Mouse (Mus musculus) gastrocnemius, adult 2 months (tissue): Measurements from ENCODE around the gene Nkrf. TPM values are rescaled to one million over a fixed set of nuclear protein-coding genes. Genes with fewer than 3 reads are reported as not detected.

ENCODE experiments used
- DNase-seq: peaks from one replicate; pipeline ENCODE4 v3.0.0; 2022
- H3K27ac ChIP-seq: fragments of 200-600 bp; 2 replicates; pipeline ENCODE4 v1.8.1; 2022; ENCODE audit warnings: mild to moderate bottlenecking
- H3K4me3 ChIP-seq: fragments of 200-600 bp; 2 replicates; pipeline ENCODE4 v1.8.1; 2022; ENCODE audit warnings: mild to moderate bottlenecking, moderate library complexity
- CTCF ChIP-seq: fragments of 200-600 bp; IDR thresholded peaks from 2 replicates; pipeline ENCODE4 v1.8.1; 2022; ENCODE audit warnings: antibody characterized with exemption, mild to moderate bottlenecking, moderate library complexity
- intact Hi-C: fragments of 180-260 bp; cut with DNase I; formaldehyde crosslinking; loops from one replicate; pipeline ENCODE4 v1.15.1; 2025
- long read RNA-seq, 2 experiments: library from polyadenylated mRNA; stranded (forward); transcript quantifications; one replicate each; pipeline ENCODE4 v2.0.0; 2021
- total RNA-seq, 2 experiments: library from RNA; stranded (reverse); gene quantifications; 2 replicates each; pipeline ENCODE4 v1.2.3; 2021

Nkrf gene
- 1 to 10 TPM; 2.7 to 2.9 TPM for total RNA-seq
- long read RNA-seq, experiment 1, partial matches to known transcripts = 0 of 3 reads
- long read RNA-seq, experiment 1, other reads (novel, unspliced or antisense) = 0 of 3 reads
- long read RNA-seq, experiment 2 = 0 reads

- no peak for TF ChIP-seq CTCF
- Histone ChIP-seq H3K4me3 (peak within 1 kb of the TSS; percentile 84), H3K27ac (peak within 1 kb of the TSS; percentile 92)
- DNase-seq = peak; percentile 54
- intact Hi-C loops = loop anchor here (5.0 to 10.0 kb wide), 2 partner anchors 40 to 138 kb away; no protein-coding TSS in a partner anchor
These were observed at the start of gene Nkrf for GRCm38 (mm10) chrX:36902321-36903114. TSS of gene Nkrf (minus strand) at chrX:36902899.

GRCm38 (mm10) chrX:36941106-36941505 lies 38.4 kb upstream of the Nkrf start:
- H3K4me3 ChIP-seq = no peak overlapping the region
- intact Hi-C loops = no loop called here
- no peak for DNase-seq
- H3K27ac ChIP-seq = no peak overlapping the region
- no peak for TF ChIP-seq CTCF

GRCm38 (mm10) chrX:36939806-36940413 lies 37.2 kb upstream of the Nkrf start:
- TF ChIP-seq CTCF = no peak
- intact Hi-C loops = no loop called here

GRCm38 (mm10) chrX:36935326-36935966 lies 32.7 kb upstream of the Nkrf start:
- Histone ChIP-seq H3K4me3 (no peak overlapping the region), H3K27ac (no peak overlapping the region)
- DNase-seq = no peak
- no peak for TF ChIP-seq CTCF
- intact Hi-C loops = no loop called here

More at GRCm38 (mm10) chrX:36939806-36940413, 37.2 kb upstream of the Nkrf start:
- no peak overlapping the region for H3K4me3 ChIP-seq
- DNase-seq = peak; percentile 44
- no peak overlapping the region for H3K27ac ChIP-seq

- Histone ChIP-seq H3K4me3 (no peak overlapping the region), H3K27ac (no peak overlapping the region)
- DNase-seq = no peak
- peak; percentile 33; the same call in 1 of the 2 replicates for TF ChIP-seq CTCF
- intact Hi-C loops = no loop called here
These were observed 27.9 kb upstream of the Nkrf start for GRCm38 (mm10) chrX:36930574-36930973.

GRCm38 (mm10) chrX:36929694-36930093 lies 27.0 kb upstream of the Nkrf start:
- Histone ChIP-seq H3K27ac (no peak overlapping the region), H3K4me3 (no peak overlapping the region)
- intact Hi-C loops = no loop called here
- no peak for TF ChIP-seq CTCF
- no peak for DNase-seq

GRCm38 (mm10) chrX:36928791-36929190 lies 26.1 kb upstream of the Nkrf start:
- no peak for TF ChIP-seq CTCF
- intact Hi-C loops = no loop called here
- H3K4me3 ChIP-seq = no peak overlapping the region
- DNase-seq = peak; percentile 17
- no peak overlapping the region for H3K27ac ChIP-seq

- H3K4me3 ChIP-seq = no peak overlapping the region
- no peak for DNase-seq
- intact Hi-C loops = no loop called here
- no peak overlapping the region for H3K27ac ChIP-seq
- no peak for TF ChIP-seq CTCF
These were observed 18.6 kb upstream of the Nkrf start for GRCm38 (mm10) chrX:36921346-36921745.

- intact Hi-C loops = loop anchor here (10.0 kb wide), 1 partner anchor 67 kb away; no protein-coding TSS in a partner anchor
- Histone ChIP-seq H3K4me3 (no peak overlapping the region), H3K27ac (no peak overlapping the region)
- no peak for DNase-seq
- TF ChIP-seq CTCF = no peak
These were observed 15.1 kb upstream of the Nkrf start for GRCm38 (mm10) chrX:36917749-36918148.

- Histone ChIP-seq H3K27ac (no peak overlapping the region), H3K4me3 (no peak overlapping the region)
- peak; percentile 67 for TF ChIP-seq CTCF
- DNase-seq = peak; percentile 39
- intact Hi-C loops = loop anchor here (10.0 kb wide), 1 partner anchor 73 kb away; no protein-coding TSS in a partner anchor
These were observed 8.6 kb upstream of the Nkrf start for GRCm38 (mm10) chrX:36911343-36911742.

- Histone ChIP-seq H3K4me3 (no peak overlapping the region), H3K27ac (no peak overlapping the region)
- intact Hi-C loops = loop anchor here (5.0 to 10.0 kb wide), 2 partner anchors 74 to 142 kb away; no protein-coding TSS in a partner anchor
- no peak for DNase-seq
- TF ChIP-seq CTCF = peak; percentile 27; the same call in 1 of the 2 replicates
These were observed 3.8 kb upstream of the Nkrf start for GRCm38 (mm10) chrX:36906539-36906938.

GRCm38 (mm10) chrX:36903115-36903768 lies 543 bp upstream of the Nkrf start:
- peak; percentile 92 for DNase-seq
- TF ChIP-seq CTCF = no peak
- Histone ChIP-seq H3K4me3 (peak overlapping the region; percentile 84), H3K27ac (peak overlapping the region; percentile 92)
- intact Hi-C loops = loop anchor here (5.0 to 10.0 kb wide), 2 partner anchors 41 to 138 kb away; no protein-coding TSS in a partner anchor
